Mouse (Mus musculus) forebrain, embryonic 13.5 days (tissue): ENCODE data around the gene Irf2bp1. TPM values are rescaled to one million over a fixed set of nuclear protein-coding genes. Genes with fewer than 3 reads are reported as not detected.

Experiments
- polyA plus RNA-seq: library from polyadenylated mRNA; unstranded; fragments of >200 nt; fragmentation: Nextera tagmentation; extraction: Ambion mirVana; gene quantifications from 2 replicates; pipeline ENCODE4 v1.2.1, GENCODE M21; 2015

Irf2bp1 gene
- polyA plus RNA-seq, 1 experiment from 2014 or later = 22.1 TPM

Other genes with a start within 250 kb of the Irf2bp1 start
- gene Psg19, start 205.5 kb upstream of the Irf2bp1 start, polyA plus RNA-seq = not detected in 2 replicates
- not detected in 2 replicates for gene Psg17, start 182.4 kb upstream of the Irf2bp1 start, polyA plus RNA-seq
- 0.11 and 0.34 TPM in 2 replicates for gene Mill2, start 164.1 kb upstream of the Irf2bp1 start, polyA plus RNA-seq
- gene Pglyrp1, start 132.7 kb upstream of the Irf2bp1 start, polyA plus RNA-seq = 7.4 and 8.2 TPM in 2 replicates
- gene Ccdc61, start 93.6 kb upstream of the Irf2bp1 start, polyA plus RNA-seq = 25.6 and 27.9 TPM in 2 replicates
- gene Nova2, start 78.2 kb upstream of the Irf2bp1 start, polyA plus RNA-seq = 12.3 and 13.7 TPM in 2 replicates
- gene Nanos2, start 16.6 kb upstream of the Irf2bp1 start, polyA plus RNA-seq = 0.68 and 0.69 TPM in 2 replicates
- gene Mypop, start 12.8 kb upstream of the Irf2bp1 start, polyA plus RNA-seq = 2.8 TPM in 2 replicates
- gene Foxa3, start 19.5 kb downstream of the Irf2bp1 start, polyA plus RNA-seq = not detected in 2 replicates
- gene Sympk, start 20.3 kb downstream of the Irf2bp1 start, polyA plus RNA-seq = 34.3 and 36.7 TPM in 2 replicates
- gene Rsph6a, start 50.6 kb downstream of the Irf2bp1 start, polyA plus RNA-seq = not detected in 2 replicates
- gene Dmwd, start 72.2 kb downstream of the Irf2bp1 start, polyA plus RNA-seq = 20.6 and 22.6 TPM in 2 replicates
- 8.3 and 9.4 TPM in 2 replicates for gene Dmpk, start 79.8 kb downstream of the Irf2bp1 start, polyA plus RNA-seq
- 3.5 and 4.1 TPM in 2 replicates for gene Six5, start 90.5 kb downstream of the Irf2bp1 start, polyA plus RNA-seq
- 1.2 and 1.4 TPM in 2 replicates for gene Gm4969, start 114.3 kb downstream of the Irf2bp1 start, polyA plus RNA-seq
- gene Fbxo46, start 115.8 kb downstream of the Irf2bp1 start, polyA plus RNA-seq = 19.1 and 22.2 TPM in 2 replicates
- 16.5 and 17.7 TPM in 2 replicates for gene Qpctl, start 145.2 kb downstream of the Irf2bp1 start, polyA plus RNA-seq
- gene Snrpd2, start 145.7 kb downstream of the Irf2bp1 start, polyA plus RNA-seq = 159 and 164 TPM in 2 replicates
- gene Gipr, start 162.1 kb downstream of the Irf2bp1 start, polyA plus RNA-seq = 5.2 and 6.6 TPM in 2 replicates
- 6.4 and 7.0 TPM in 2 replicates for gene Eml2, start 172.4 kb downstream of the Irf2bp1 start, polyA plus RNA-seq
- gene Gpr4, start 208.5 kb downstream of the Irf2bp1 start, polyA plus RNA-seq = 1.2 and 1.3 TPM in 2 replicates
- gene Opa3, start 224.3 kb downstream of the Irf2bp1 start, polyA plus RNA-seq = 42.1 and 47.5 TPM in 2 replicates